In the genomic region with DNA sequence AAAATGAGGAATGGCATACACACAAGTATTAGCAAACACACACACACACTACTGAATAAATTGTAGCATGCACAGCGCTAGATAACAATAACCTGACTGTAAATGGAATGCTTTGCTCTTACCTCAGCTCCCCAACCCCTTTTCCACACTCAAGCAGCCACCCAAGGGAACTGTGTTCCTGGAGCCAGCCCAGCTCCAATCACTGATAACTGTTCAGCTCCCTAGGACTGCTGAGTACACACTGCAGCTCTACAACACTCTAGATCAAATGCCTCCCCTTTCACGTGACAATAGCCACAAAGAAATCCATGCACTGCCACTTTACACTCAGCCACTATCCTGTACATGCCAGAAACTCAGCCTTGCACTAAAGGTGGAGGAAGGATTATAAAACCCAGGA, we compare ENCODE assay signal across 15 mouse cellular contexts. TPM values are rescaled to one million over a fixed set of nuclear protein-coding genes. Genes with fewer than 3 reads are reported as not detected.
DNase-seq lines count a peak whose midpoint lies in the region; ATAC-seq and TF ChIP-seq lines count a peak whose summit lies in the region.
"Had no signal": no experiment of that assay in that cellular context is flagged by ENCODE, and none has a peak within 500 bp of the region (broad histone marks: within the 10 kb centered on the region; RNA-seq: fewer than 3 reads in every experiment).

No protein-coding gene starts in this region.

- peak; percentile 96 for ATAC-seq in heart, postnatal 0 days (ENCODE audit: insufficient read depth, low read depth)
- ATAC-seq: forebrain, postnatal 0 days had no signal

- no peak for TF ChIP-seq POLR2A in brain, embryonic 14.5 days (IDR thresholded peaks at IDR 0.05; ENCODE audit: borderline replicate concordance, extremely low read depth, insufficient read depth, insufficient read length, poor library complexity, severe bottlenecking)

- no peak overlapping the region for H3K4me3 ChIP-seq in heart, postnatal 0 days (ENCODE audit: low read depth, low read length)
- H3K4me3 ChIP-seq in limb, embryonic 10.5 days: no peak overlapping the region
- H3K4me3 ChIP-seq: embryonic facial prominence, embryonic 13.5 days; layer of hippocampus, adult 2 months; liver, embryonic 15.5 days had no signal

- H3K4me2 ChIP-seq in heart, postnatal 0 days (ENCODE audit: low read depth, low read length): peak overlapping the region; percentile 16; the same call in 1 of the 2 replicates
- H3K4me2 ChIP-seq: embryonic facial prominence, embryonic 13.5 days; liver, embryonic 15.5 days had no signal

- no peaks in the 10 kb centered on the region for H3K36me3 ChIP-seq in heart, postnatal 0 days (replicated peaks; ENCODE audit: control insufficient read depth, insufficient read depth, low read length)
- H3K36me3 ChIP-seq in limb, embryonic 10.5 days: 0 out of 2 replicates have a peak, but pooled peaks cover 10% of the 10 kb centered on the region
- H3K36me3 ChIP-seq: embryonic facial prominence, embryonic 13.5 days had no signal

- peak; percentile 41; the same call in 1 of the 2 replicates for TF ChIP-seq EP300 in heart, postnatal 0 days (IDR thresholded peaks at IDR 0.05; ENCODE audit: low read depth)

- WGBS in heart, postnatal 0 days: 12% methylated on average over 2 of the region's 2 CpGs
- 83% methylated on average over 2 of the region's 2 CpGs for WGBS in limb, embryonic 10.5 days

- H3K4me1 ChIP-seq in heart, postnatal 0 days (ENCODE audit: control insufficient read depth, insufficient read depth): peaks cover 58% of the 10 kb centered on the region
- H3K4me1 ChIP-seq in limb, embryonic 10.5 days: peaks cover 8% of the 10 kb centered on the region; the same call in 1 of the 2 replicates

- DNase-seq in adrenal gland, postnatal 14 days: peak; percentile 30
- DNase-seq in adrenal gland, postnatal 4 days (ENCODE audit: low spot score in 2 of 2): no peak
- DNase-seq in brain, embryonic 14.5 days (ENCODE audit: low read depth): peak; percentile 26
- DNase-seq in heart, postnatal 0 days (ENCODE audit: low spot score): peak; percentile 84
- DNase-seq in lung, postnatal 10 days: peak; percentile 43
- DNase-seq in T-cell, adult 2 months (ENCODE audit: low spot score): no peak
- DNase-seq in limb, embryonic 10.5 days (ENCODE audit: low spot score): no peak
- DNase-seq in left cerebral cortex, adult 11 months (ENCODE audit: low spot score): no peak
- DNase-seq: forebrain, postnatal 0 days; kidney, adult 8-10 months; left cerebral cortex, postnatal 4 days; right cerebral cortex, postnatal 25 days had no signal

- H3K9ac ChIP-seq in heart, postnatal 0 days (replicated peaks; ENCODE audit: low read depth, low read length): no peak overlapping the region
- H3K9ac ChIP-seq: embryonic facial prominence, embryonic 13.5 days; forebrain, postnatal 0 days; liver, embryonic 15.5 days had no signal

- no peak for TF ChIP-seq CTCF in brain, embryonic 14.5 days (IDR thresholded peaks at IDR 0.05; ENCODE audit: borderline replicate concordance, extremely low read depth, insufficient read depth, insufficient read length)
- TF ChIP-seq CTCF in heart, postnatal 0 days (IDR thresholded peaks at IDR 0.05; ENCODE audit: low read depth): no peak

- H3K27ac ChIP-seq in heart, postnatal 0 days (ENCODE audit: low read depth): peak overlapping the region; percentile 78
- no peak overlapping the region for H3K27ac ChIP-seq in limb, embryonic 10.5 days
- H3K27ac ChIP-seq: embryonic facial prominence, embryonic 13.5 days; layer of hippocampus, adult 2 months; liver, embryonic 15.5 days had no signal

- no peaks in the 10 kb centered on the region for H3K9me3 ChIP-seq in heart, postnatal 0 days (replicated peaks; ENCODE audit: control insufficient read depth, low read length)
- H3K9me3 ChIP-seq in limb, embryonic 10.5 days (replicated peaks): no peaks in the 10 kb centered on the region
- H3K9me3 ChIP-seq: embryonic facial prominence, embryonic 13.5 days; liver, embryonic 15.5 days had no signal

- H3K27me3 ChIP-seq in heart, postnatal 0 days (ENCODE audit: control insufficient read depth, insufficient read depth, low read length): no peaks in the 10 kb centered on the region
- no peaks in the 10 kb centered on the region for H3K27me3 ChIP-seq in limb, embryonic 10.5 days (ENCODE audit: low read depth, poor library complexity, severe bottlenecking)
- H3K27me3 ChIP-seq: embryonic facial prominence, embryonic 13.5 days; liver, embryonic 15.5 days had no signal

RNA-seq across cellular contexts. Expression of gene Ppp2r5e, which starts 36.8 kb away (rescaled TPM):
- total RNA-seq in adrenal gland, postnatal 14 days (2021): 44.4 and 47.5 TPM in 2 replicates
- 10 to 100 TPM; 47.1 to 53.2 TPM for total RNA-seq in adrenal gland, postnatal 4 days (2021)
- 36.1 and 48.3 TPM in 2 replicates for polyA plus RNA-seq in brain, embryonic 14.5 days (2012; rRNA removed)
- 7.5 and 11.5 TPM in 2 replicates for total RNA-seq in heart, postnatal 0 days (2014; rRNA removed; ENCODE audit: low replicate concordance)
- polyA plus RNA-seq in heart, postnatal 0 days (2015; fragmentation: Nextera tagmentation; extraction: Ambion mirVana): 7.5 and 9.5 TPM in 2 replicates
- 12.6 and 12.7 TPM in 2 replicates for polyA plus RNA-seq in limb, embryonic 10.5 days (2016; fragmentation: Nextera tagmentation; extraction: Ambion mirVana)

Comparison
In these comparisons a context has a peak if more than half of its experiments do, and no peak if none do; other contexts are left out.
1. DNase-seq: peak in adrenal gland, postnatal 14 days (single experiment), brain, embryonic 14.5 days (single experiment), heart, postnatal 0 days (single experiment) and lung, postnatal 10 days (single experiment); none in adrenal gland, postnatal 4 days (0 of 2), T-cell, adult 2 months (single experiment), limb, embryonic 10.5 days (single experiment) and left cerebral cortex, adult 11 months (single experiment).